Mouse (Mus musculus) ES-Bruce4 (cell line): ENCODE measurements at regions not wholly inside any gene's neighbourhood (a gene's known extent, or its start where the extent isn't known, plus 50 kb on each side); places are given as distances from the start of the nearest gene placed in this dataset.

Experiments
- H3K27ac ChIP-seq: 2 replicates; pipeline ENCODE4 v1.5.1; 2012; ENCODE audit warnings: low read length, inconsistent platforms; ENCODE audit not compliant: insufficient read depth
- H3K27me3 ChIP-seq: 2 replicates; pipeline ENCODE4 v1.6.1; 2012; ENCODE audit warnings: mild to moderate bottlenecking, low read length, inconsistent platforms; ENCODE audit not compliant: control insufficient read depth, poor library complexity, insufficient read depth, severe bottlenecking
- H3K36me3 ChIP-seq: 2 replicates; pipeline ENCODE4 v1.6.1; 2012; ENCODE audit warnings: inconsistent platforms, mild to moderate bottlenecking, low read length, moderate library complexity; ENCODE audit not compliant: control insufficient read depth, poor library complexity, insufficient read depth, severe bottlenecking
- H3K4me1 ChIP-seq: one replicate; pipeline ENCODE4 v1.8.1; 2011; ENCODE audit warnings: low read length; ENCODE audit not compliant: control insufficient read depth, insufficient read depth
- H3K4me3 ChIP-seq: 2 replicates; pipeline ENCODE4 v1.5.1; 2011; ENCODE audit warnings: low read depth, mild to moderate bottlenecking, low read length
- H3K9ac ChIP-seq: 2 replicates; pipeline ENCODE4 v1.6.1; 2012; ENCODE audit warnings: low read depth, mild to moderate bottlenecking, inconsistent platforms; ENCODE audit not compliant: poor library complexity, severe bottlenecking
- H3K9me3 ChIP-seq: replicated peaks from 2 replicates; pipeline ENCODE4 v1.6.1; 2012; ENCODE audit warnings: mild to moderate bottlenecking, low read length, inconsistent platforms; ENCODE audit not compliant: control insufficient read depth, poor library complexity, insufficient read depth, severe bottlenecking
- CTCF ChIP-seq: IDR thresholded peaks from one replicate; pipeline ENCODE4 v1.8.1; 2011; ENCODE audit warnings: low read depth, low read length
- EP300 ChIP-seq: IDR thresholded peaks from 2 replicates; pipeline ENCODE4 v1.6.1; 2011; ENCODE audit warnings: low read depth, low read length; ENCODE audit not compliant: insufficient read depth
- POLR2A ChIP-seq: IDR thresholded peaks from one replicate; pipeline ENCODE4 v1.8.1; 2011; ENCODE audit warnings: low read length; ENCODE audit not compliant: insufficient read depth

DNA sequence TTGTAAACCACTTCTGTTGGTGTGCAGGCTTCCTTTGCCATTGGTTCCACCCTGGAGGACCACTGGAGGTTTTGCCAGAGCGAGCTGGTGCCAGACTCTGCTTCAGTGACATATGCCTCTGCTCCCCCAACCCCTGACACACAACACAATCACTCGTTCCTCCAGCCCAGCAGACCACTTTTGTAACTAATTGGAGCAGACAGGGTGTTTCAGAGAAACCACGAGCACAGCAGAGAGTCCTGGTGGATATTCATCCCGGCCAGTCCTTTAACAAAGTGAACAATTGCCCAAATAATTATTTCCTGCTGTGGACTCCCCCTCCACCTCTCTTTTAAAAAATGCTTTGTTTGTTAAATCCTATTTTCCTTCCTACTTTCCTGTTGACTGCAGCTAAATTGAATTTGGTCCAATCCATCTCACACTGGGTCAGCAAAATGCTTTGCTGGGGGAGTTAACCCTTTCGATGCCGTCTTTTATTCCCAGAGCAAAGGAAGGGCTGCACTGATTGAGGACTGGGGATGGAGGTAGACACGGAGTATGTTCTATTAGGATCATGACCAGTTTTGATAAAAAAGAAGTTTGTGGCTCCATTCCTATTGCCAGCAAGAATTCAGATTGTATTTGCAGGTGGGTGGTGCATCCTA lies 211.4 kb upstream of the Bmper start:
- H3K36me3 ChIP-seq = no peaks in the 10 kb centered on the region
- H3K27ac ChIP-seq = no peak overlapping the region
- H3K27me3 ChIP-seq = no peaks in the 10 kb centered on the region
- TF ChIP-seq POLR2A (no peak), EP300 (no peak), CTCF (no peak)
- H3K9ac ChIP-seq = no peak overlapping the region
- H3K9me3 ChIP-seq = no peaks in the 10 kb centered on the region
- H3K4me3 ChIP-seq = no peak overlapping the region
- H3K4me1 ChIP-seq = no peaks in the 10 kb centered on the region

GRCm38 (mm10) chr9:23012130-23012529 lies 210.7 kb upstream of the Bmper start:
- Histone ChIP-seq H3K9ac (no peak overlapping the region), H3K9me3 (no peaks in the 10 kb centered on the region), H3K4me1 (no peaks in the 10 kb centered on the region), H3K27me3 (no peaks in the 10 kb centered on the region), H3K36me3 (no peaks in the 10 kb centered on the region), H3K27ac (no peak overlapping the region), H3K4me3 (no peak overlapping the region)
- no peak for TF ChIP-seq EP300
- TF ChIP-seq CTCF = peak; percentile 28

GRCm38 (mm10) chr9:23016733-23017132 lies 206.1 kb upstream of the Bmper start:
- Histone ChIP-seq H3K4me3 (no peak overlapping the region), H3K9ac (no peak overlapping the region), H3K36me3 (no peaks in the 10 kb centered on the region), H3K9me3 (no peaks in the 10 kb centered on the region), H3K4me1 (no peaks in the 10 kb centered on the region), H3K27me3 (no peaks in the 10 kb centered on the region), H3K27ac (no peak overlapping the region)
- TF ChIP-seq CTCF = peak; percentile 21
- no peak for TF ChIP-seq EP300

GRCm38 (mm10) chr9:23024061-23024460 lies 198.8 kb upstream of the Bmper start:
- TF ChIP-seq POLR2A (no peak), EP300 (no peak), CTCF (no peak)
- Histone ChIP-seq H3K4me1 (no peaks in the 10 kb centered on the region), H3K9ac (no peak overlapping the region), H3K27me3 (no peaks in the 10 kb centered on the region), H3K4me3 (no peak overlapping the region), H3K27ac (no peak overlapping the region), H3K36me3 (no peaks in the 10 kb centered on the region), H3K9me3 (no peaks in the 10 kb centered on the region)

DNA sequence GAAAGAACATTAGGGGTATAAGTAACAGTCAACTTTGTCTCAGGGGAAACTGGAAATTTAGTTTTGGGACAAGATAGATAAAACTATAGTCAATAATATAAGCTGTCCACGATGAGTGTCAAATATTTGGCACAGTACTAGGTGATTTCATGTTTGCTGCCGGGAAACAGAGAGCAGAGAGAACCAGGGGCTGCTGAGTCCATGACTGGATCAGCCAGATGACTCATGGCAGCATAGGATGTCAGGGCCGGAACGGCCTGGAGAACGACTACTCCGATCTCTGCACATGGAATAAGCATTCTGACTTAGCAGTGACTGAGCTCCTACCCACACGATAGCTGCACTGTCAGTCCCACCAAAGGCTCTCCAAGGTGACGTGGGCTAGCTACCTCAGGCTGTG lies 197.6 kb upstream of the Bmper start:
- TF ChIP-seq POLR2A (no peak), CTCF (no peak), EP300 (no peak)
- no peak overlapping the region for H3K9ac ChIP-seq

GRCm38 (mm10) chr9:23027377-23028313 lies 195.2 kb upstream of the Bmper start:
- Histone ChIP-seq H3K27ac (no peak overlapping the region), H3K9ac (no peak overlapping the region), H3K4me3 (no peak overlapping the region), H3K4me1 (no peaks in the 10 kb centered on the region), H3K36me3 (no peaks in the 10 kb centered on the region), H3K27me3 (no peaks in the 10 kb centered on the region), H3K9me3 (no peaks in the 10 kb centered on the region)
- TF ChIP-seq EP300 = no peak
- TF ChIP-seq CTCF = peak; percentile 6

More for the DNA sequence above, 197.6 kb upstream of the Bmper start:
- no peaks in the 10 kb centered on the region for H3K36me3 ChIP-seq
- no peak overlapping the region for H3K27ac ChIP-seq
- no peaks in the 10 kb centered on the region for H3K4me1 ChIP-seq
- H3K27me3 ChIP-seq = no peaks in the 10 kb centered on the region
- H3K9me3 ChIP-seq = no peaks in the 10 kb centered on the region
- no peak overlapping the region for H3K4me3 ChIP-seq
